Mouse (Mus musculus) liver, embryonic 14.5 days (tissue): ENCODE results near the gene Zfp30. TPM values are rescaled to one million over a fixed set of nuclear protein-coding genes. Genes with fewer than 3 reads are reported as not detected.

ENCODE experiments used
- ATAC-seq: fragments of 200-750 bp; cut with Nextera tagmentation; 2 replicates; pipeline ENCODE4 v1.8.0; 2017; ENCODE audit warnings: moderate number of reproducible peaks, mild to moderate bottlenecking, moderate library complexity; ENCODE audit not compliant: insufficient read depth
- DNase-seq, 3 experiments: peaks; one replicate each; pipeline ENCODE4 v3.0.0-alpha.2; 2012 to 2013; ENCODE audit warnings: low read depth in 3 of 3, low spot score in 3 of 3
- H3K27ac ChIP-seq: fragments of 300-500 bp; sonication (generic); 2 replicates; pipeline ENCODE4 v1.5.1; 2014; ENCODE audit warnings: moderate library complexity, mild to moderate bottlenecking, control low read depth, inconsistent platforms
- H3K27me3 ChIP-seq: fragments of 300-500 bp; sonication (generic); 2 replicates; pipeline ENCODE4 v1.6.1; 2014; ENCODE audit warnings: mild to moderate bottlenecking, low read length, moderate library complexity; ENCODE audit not compliant: control insufficient read depth, insufficient read depth
- H3K36me3 ChIP-seq: fragments of 300-500 bp; sonication (generic); replicated peaks from 2 replicates; pipeline ENCODE4 v1.6.1; 2014; ENCODE audit warnings: low read depth; ENCODE audit not compliant: control insufficient read depth, insufficient read depth
- H3K4me1 ChIP-seq, 2 experiments: fragments of 200-500 bp in 1 of 2; fragments of 300-500 bp in 1 of 2; sonication (generic) in 1 of 2; replicated peaks; 2 replicates each; pipeline ENCODE4 v1.6.1; 2012 to 2014; ENCODE audit warnings: antibody characterized with exemption in 1 of 2, inconsistent platforms in 1 of 2, low read length in 1 of 2; ENCODE audit not compliant: control insufficient read depth in 2 of 2, insufficient read depth in 2 of 2
- H3K4me2 ChIP-seq: fragments of 300-500 bp; sonication (generic); 2 replicates; pipeline ENCODE4 v1.6.1; 2014; ENCODE audit warnings: low read depth, mild to moderate bottlenecking, control low read depth, moderate library complexity
- H3K4me3 ChIP-seq, 2 experiments: fragments of 200-500 bp in 1 of 2; fragments of 300-500 bp in 1 of 2; sonication (generic) in 1 of 2; 2 replicates each; pipeline ENCODE4 v1.5.1; 2012 to 2014; ENCODE audit warnings: low read depth in 2 of 2, low read length in 2 of 2, mild to moderate bottlenecking in 2 of 2, control low read depth in 1 of 2, inconsistent platforms in 1 of 2, moderate library complexity in 1 of 2; ENCODE audit not compliant: insufficient read depth in 1 of 2
- H3K9ac ChIP-seq: fragments of 300-500 bp; sonication (generic); replicated peaks from 2 replicates; pipeline ENCODE4 v1.6.1; 2014; ENCODE audit warnings: mild to moderate bottlenecking, control low read depth, moderate library complexity
- H3K9me3 ChIP-seq: fragments of 300-500 bp; sonication (generic); 2 replicates; pipeline ENCODE4 v1.6.1; 2016; ENCODE audit warnings: low read length, mixed read lengths; ENCODE audit not compliant: control insufficient read depth
- CTCF ChIP-seq: IDR thresholded peaks from 2 replicates; pipeline ENCODE4 v1.5.1; 2016; ENCODE audit warnings: antibody characterized with exemption, low read depth, control low read depth
- EP300 ChIP-seq: IDR thresholded peaks from 2 replicates; pipeline ENCODE4 v1.6.1; 2016; ENCODE audit warnings: antibody characterized with exemption, low read depth
- WGBS: fragments of 180-500 bp; shearing (Covaris S2); extraction: QIAGEN DNeasy Blood & Tissue Kit; methylation state at CpG from one replicate; pipeline ENCODE4 v1.1.7; 2014; ENCODE audit not compliant: insufficient replicate concordance; 5-methylcytosine and 5-hydroxymethylcytosine counted together
- polyA plus RNA-seq, 2 experiments: library from polyadenylated mRNA; depleted of rRNA in 1 of 2; stranded (reverse) in 1 of 2; unstranded in 1 of 2; fragments of >200 nt; fragmentation: Nextera tagmentation in 1 of 2; extraction: Ambion mirVana in 1 of 2; gene quantifications; 2 replicates each; pipeline versions ENCODE4 v1.2.1 to v1.2.3; 2012 to 2014

Gene Zfp30
- polyA plus RNA-seq, 2 experiments = 0.32 TPM

- TF ChIP-seq EP300 (no peak), CTCF (no peak)
- Histone ChIP-seq H3K36me3 (no peaks in the 10 kb centered on the region), H3K4me2 (no peak overlapping the region), H3K4me3 (no peak overlapping the region), H3K27me3 (no peaks in the 10 kb centered on the region), H3K9ac (no peak overlapping the region), H3K27ac (no peak overlapping the region), H3K9me3 (no peaks in the 10 kb centered on the region), H3K4me1 (peaks cover 17 to 27% of the 10 kb centered on the region in 2 experiments)
- 68% methylated on average over 1 of the region's 1 CpGs for WGBS
- DNase-seq (no peak), ATAC-seq (no peak)
These were observed 28.4 kb downstream of the Zfp30 start for GRCm38 (mm10) chr7:29812244-29812643.

GRCm38 (mm10) chr7:29814381-29814780 is 30.6 kb downstream of the Zfp30 start:
- 67% methylated on average over 2 of the region's 2 CpGs for WGBS
- no peaks in the 10 kb centered on the region for H3K36me3 ChIP-seq
- H3K4me2 ChIP-seq = peak overlapping the region; percentile 83
- H3K27ac ChIP-seq = no peak overlapping the region
- H3K9me3 ChIP-seq = no peaks in the 10 kb centered on the region
- peaks cover 18 to 31% of the 10 kb centered on the region in 2 experiments for H3K4me1 ChIP-seq
- ATAC-seq (no peak), DNase-seq (no peak)
- no peak overlapping the region for H3K9ac ChIP-seq
- TF ChIP-seq EP300 = no peak
- no peak for TF ChIP-seq CTCF
- H3K27me3 ChIP-seq = no peaks in the 10 kb centered on the region
- no peak overlapping the region for H3K4me3 ChIP-seq

- Histone ChIP-seq H3K4me2 (peak overlapping the region; percentile 83), H3K4me3 (peak overlapping the region; percentile 72 to 93), H3K9ac (peak overlapping the region; percentile 61), H3K27ac (no peak overlapping the region; the same call in 1 of the 2 replicates), H3K9me3 (no peaks in the 10 kb centered on the region), H3K27me3 (no peaks in the 10 kb centered on the region), H3K36me3 (no peaks in the 10 kb centered on the region), H3K4me1 (peaks cover 19 to 34% of the 10 kb centered on the region in 2 experiments)
- TF ChIP-seq EP300 (no peak), CTCF (no peak)
- 3% methylated on average over 12 of the region's 12 CpGs for WGBS
- ATAC-seq (peak; percentile 40), DNase-seq (no peak)
These were observed 31.4 kb downstream of the Zfp30 start for GRCm38 (mm10) chr7:29815061-29815784.

GRCm38 (mm10) chr7:29815910-29816429 is 32.2 kb downstream of the Zfp30 start, which contains the start of gene Zfp790:
Gene Zfp790 (plus strand): TSS chr7:29816114.
- WGBS = under 1% methylated on average over 26 of the region's 26 CpGs
- peak; percentile 88 to 92 (median 89) for DNase-seq
- H3K36me3 ChIP-seq = no peaks in the 10 kb centered on the region
- H3K27ac ChIP-seq = peak within 1 kb of the TSS; percentile 68
- H3K4me2 ChIP-seq = peak within 1 kb of the TSS; percentile 83
- H3K9ac ChIP-seq = peak within 1 kb of the TSS; percentile 84
- peak; percentile 94 for ATAC-seq
- no peaks in the 10 kb centered on the region for H3K27me3 ChIP-seq
- peak within 1 kb of the TSS; percentile 72 to 93 for H3K4me3 ChIP-seq
- no peaks in the 10 kb centered on the region for H3K9me3 ChIP-seq
- peaks cover 19 to 34% of the 10 kb centered on the region in 2 experiments for H3K4me1 ChIP-seq
- TF ChIP-seq CTCF (no peak), EP300 (no peak)

GRCm38 (mm10) chr7:29818619-29819254 is 34.9 kb downstream of the Zfp30 start:
- 2% methylated on average over 12 of the region's 12 CpGs for WGBS
- H3K4me3 ChIP-seq = peak overlapping the region; percentile 59 to 98
- peak overlapping the region; percentile 63 for H3K27ac ChIP-seq

More at GRCm38 (mm10) chr7:29818619-29819254, 34.9 kb downstream of the Zfp30 start:
- TF ChIP-seq EP300 (no peak), CTCF (no peak)
- Histone ChIP-seq H3K27me3 (no peaks in the 10 kb centered on the region), H3K9me3 (no peaks in the 10 kb centered on the region), H3K9ac (peak overlapping the region; percentile 72), H3K4me2 (peak overlapping the region; percentile 80), H3K4me1 (peaks cover 16 to 30% of the 10 kb centered on the region in 2 experiments), H3K36me3 (no peaks in the 10 kb centered on the region)
- ATAC-seq = peak; percentile 57; the same call in 1 of the 2 replicates
- DNase-seq = peak; percentile 66 to 76 (median 67)
